ENCODE assay signal across 9 mouse cellular contexts in genomic region chr5:110363179-110363821, GRCm38 (mm10). TPM values are rescaled to one million over a fixed set of nuclear protein-coding genes. Genes with fewer than 3 reads are reported as not detected.
DNase-seq lines count a peak whose midpoint lies in the region; ATAC-seq lines count a peak whose summit lies in the region.
"Had no signal": no experiment of that assay in that cellular context is flagged by ENCODE, and none has a peak within 500 bp of the region (broad histone marks: within the 10 kb centered on the region; RNA-seq: fewer than 3 reads in every experiment).

No protein-coding gene starts in this region.

- peak; percentile 54 for DNase-seq in T-cell, adult 2 months (ENCODE audit: low spot score)
- DNase-seq in cerebellum, postnatal 14 days = peak; percentile 66 to 74
- DNase-seq in frontal cortex, postnatal 36 days (ENCODE audit: low spot score in 2 of 2) = peak; percentile 69 to 81
- DNase-seq in left cerebral cortex, adult 11 months (ENCODE audit: low spot score) = peak; percentile 57
- DNase-seq in lung, postnatal 25 days (ENCODE audit: low spot score) = peak; percentile 65
- DNase-seq in retina, postnatal 7 days (ENCODE audit: low read depth, low spot score) = peak; percentile 71
- peak; percentile 82 for DNase-seq in urinary bladder, postnatal 14 days (ENCODE audit: low spot score)

- H3K9ac ChIP-seq in hindbrain, embryonic 13.5 days = peak overlapping the region; percentile 71

- H3K27ac ChIP-seq in hindbrain, embryonic 13.5 days = peak overlapping the region; percentile 58; the same call in 1 of the 2 replicates

- peak overlapping the region; percentile 74 for H3K4me2 ChIP-seq in hindbrain, embryonic 13.5 days

- peak; percentile 77 for ATAC-seq in hindbrain, embryonic 13.5 days (ENCODE audit: low FRiP score)

- H3K4me3 ChIP-seq in hindbrain, embryonic 13.5 days = peak overlapping the region; percentile 44

- 1% methylated on average over 72 of the region's 72 CpGs for WGBS in hindbrain, embryonic 13.5 days

- peaks cover 16% of the 10 kb centered on the region for H3K27me3 ChIP-seq in hindbrain, embryonic 13.5 days

- peaks cover 14% of the 10 kb centered on the region for H3K4me1 ChIP-seq in hindbrain, embryonic 13.5 days (replicated peaks)

- H3K9me3 ChIP-seq in hindbrain, embryonic 13.5 days = no peaks in the 10 kb centered on the region

- H3K36me3 ChIP-seq in hindbrain, embryonic 13.5 days = peaks cover 35% of the 10 kb centered on the region

RNA-seq across cellular contexts. Expression of gene Lrcol1, which starts 18.8 kb away (rescaled TPM):
- polyA plus RNA-seq in hindbrain, embryonic 13.5 days (2015; fragmentation: Nextera tagmentation; extraction: Ambion mirVana) = not detected in 2 replicates
- polyA plus RNA-seq: frontal cortex, adult 2 months had no signal

RNA-seq across cellular contexts. Expression of gene P2rx2, which starts 20.3 kb away (rescaled TPM):
- polyA plus RNA-seq in hindbrain, embryonic 13.5 days (2015; fragmentation: Nextera tagmentation; extraction: Ambion mirVana) = 5.1 and 6.5 TPM in 2 replicates

Comparison
In these comparisons a context has a peak if more than half of its experiments do, and no peak if none do; other contexts are left out.
1. Peak in every context shown above with its lines: DNase-seq, ATAC-seq, H3K4me3 ChIP-seq and H3K27ac ChIP-seq.